Mouse (Mus musculus) hindbrain, embryonic 13.5 days (tissue): ENCODE measurements around the gene Rab42. TPM values are rescaled to one million over a fixed set of nuclear protein-coding genes. Genes with fewer than 3 reads are reported as not detected.
"Not testable (repeated sequence)": the region's sequence is repeated elsewhere in the genome, so short reads cannot be mapped to it uniquely, and the experiment has no call there.

Experiments used
- ATAC-seq: fragments of 200-750 bp; cut with Nextera tagmentation; 2 replicates; pipeline ENCODE4 v1.8.0; 2017; ENCODE audit warnings: moderate TSS enrichment; ENCODE audit not compliant: low FRiP score
- H3K27ac ChIP-seq: fragments of 300-500 bp; sonication (generic); 2 replicates; pipeline ENCODE4 v1.5.1; 2015; ENCODE audit warnings: inconsistent platforms, mild to moderate bottlenecking, moderate library complexity
- H3K27me3 ChIP-seq: fragments of 300-500 bp; sonication (generic); 2 replicates; pipeline ENCODE4 v1.6.1; 2015; ENCODE audit warnings: mild to moderate bottlenecking, inconsistent platforms
- H3K36me3 ChIP-seq: fragments of 300-500 bp; sonication (generic); 2 replicates; pipeline ENCODE4 v1.6.1; 2015; ENCODE audit warnings: mild to moderate bottlenecking, inconsistent platforms
- H3K4me1 ChIP-seq: fragments of 300-500 bp; sonication (generic); replicated peaks from 2 replicates; pipeline ENCODE4 v1.6.1; 2015; ENCODE audit warnings: inconsistent platforms
- H3K4me2 ChIP-seq: fragments of 300-500 bp; sonication (generic); 2 replicates; pipeline ENCODE4 v1.6.1; 2015; ENCODE audit warnings: inconsistent platforms, mild to moderate bottlenecking, moderate library complexity
- H3K4me3 ChIP-seq: fragments of 300-500 bp; sonication (generic); 2 replicates; pipeline ENCODE4 v1.5.1; 2015; ENCODE audit warnings: mild to moderate bottlenecking, inconsistent platforms
- H3K9ac ChIP-seq: fragments of 300-500 bp; sonication (generic); 2 replicates; pipeline ENCODE4 v1.6.1; 2015; ENCODE audit warnings: mild to moderate bottlenecking, inconsistent platforms
- H3K9me3 ChIP-seq: fragments of 300-500 bp; sonication (generic); 2 replicates; pipeline ENCODE4 v1.6.1; 2016; ENCODE audit warnings: inconsistent platforms
- WGBS: fragments of 180-500 bp; shearing (Covaris S2); methylation state at CpG from one replicate; pipeline ENCODE4 v1.1.7; 2015; 5-methylcytosine and 5-hydroxymethylcytosine counted together
- polyA plus RNA-seq: library from polyadenylated mRNA; unstranded; fragments of >200 nt; fragmentation: Nextera tagmentation; extraction: Ambion mirVana; gene quantifications from 2 replicates; pipeline ENCODE4 v1.2.1, GENCODE M21; 2015

Gene Rab42
- polyA plus RNA-seq, 1 experiment from 2014 or later: 0.84 TPM

DNA sequence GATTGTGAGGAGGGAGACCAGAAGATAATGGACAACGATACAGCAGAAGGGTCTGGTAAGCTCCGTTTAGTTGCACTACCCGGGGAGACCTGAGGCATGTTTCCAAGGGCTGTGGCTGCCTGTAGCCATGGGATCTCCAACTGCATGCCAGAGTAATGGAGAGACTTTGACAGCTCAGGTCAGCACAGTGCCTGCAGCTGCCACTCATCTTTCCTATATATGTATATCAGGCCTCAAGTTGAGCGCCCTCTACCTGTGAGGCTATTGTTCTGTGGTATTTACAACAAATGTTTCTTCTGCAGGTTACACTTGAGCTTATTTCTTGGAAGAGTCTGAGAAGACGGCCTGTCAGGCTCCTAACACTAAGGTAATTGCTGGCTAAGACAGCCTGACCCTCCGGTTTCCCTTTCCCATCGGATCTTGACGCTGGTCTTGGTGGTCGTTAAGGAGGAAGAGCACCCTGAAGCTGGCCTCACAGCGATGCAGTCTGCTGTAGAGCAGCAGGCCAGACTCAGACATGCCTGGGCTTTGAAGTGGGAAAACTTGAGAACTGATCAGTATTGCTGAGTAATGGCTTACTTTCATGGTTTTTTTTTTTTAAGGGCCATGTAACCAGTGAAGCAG is 6.8 kb upstream of the Rab42 start:
- ATAC-seq: no peak

DNA sequence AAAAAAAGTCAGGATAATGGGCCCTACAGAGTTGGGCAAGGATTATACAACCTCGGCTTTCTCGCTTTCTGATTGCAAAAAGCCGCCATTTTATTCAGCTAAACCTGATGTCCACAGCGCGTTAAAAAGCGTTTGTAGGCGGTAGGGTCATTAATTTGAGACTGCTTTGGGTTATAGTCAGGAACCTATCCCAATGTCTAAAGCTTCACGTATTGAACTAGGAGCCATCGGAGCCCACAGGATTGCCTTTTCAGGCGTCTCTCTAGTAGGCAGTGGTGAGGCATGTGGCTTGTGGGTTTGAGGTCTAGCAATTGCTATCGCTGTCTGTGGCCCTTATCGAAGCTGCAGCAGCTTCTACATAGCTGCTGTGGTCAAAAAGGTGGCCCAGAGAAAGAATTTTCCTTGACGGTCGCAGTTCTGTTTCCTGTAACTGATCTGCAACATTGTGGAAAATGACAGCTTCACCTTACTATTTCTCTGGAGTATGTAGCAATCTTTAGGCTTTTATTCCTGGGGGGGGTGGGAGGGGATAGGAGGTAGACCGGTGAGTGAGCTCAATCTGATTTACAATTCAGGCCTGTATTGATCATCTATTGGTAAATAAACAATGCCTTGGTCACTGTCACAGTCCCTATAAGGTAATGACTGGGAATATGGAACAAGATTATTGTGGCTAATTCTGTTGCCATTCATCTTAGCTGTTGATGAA is 6.1 kb upstream of the Rab42 start:
- ATAC-seq: no peak
- under 1% methylated on average over 15 of the region's 15 CpGs for WGBS

More for the DNA sequence above, 6.8 kb upstream of the Rab42 start:
- Histone ChIP-seq H3K4me1 (peaks cover 15% of the 10 kb centered on the region), H3K27ac (peak overlapping the region; percentile 91), H3K27me3 (no peaks in the 10 kb centered on the region), H3K4me3 (peak overlapping the region; percentile 60), H3K9ac (peak overlapping the region; percentile 87), H3K36me3 (peaks cover 46% of the 10 kb centered on the region), H3K9me3 (no peaks in the 10 kb centered on the region), H3K4me2 (peak overlapping the region; percentile 81)
- WGBS: 29% methylated on average over 10 of the region's 10 CpGs

DNA sequence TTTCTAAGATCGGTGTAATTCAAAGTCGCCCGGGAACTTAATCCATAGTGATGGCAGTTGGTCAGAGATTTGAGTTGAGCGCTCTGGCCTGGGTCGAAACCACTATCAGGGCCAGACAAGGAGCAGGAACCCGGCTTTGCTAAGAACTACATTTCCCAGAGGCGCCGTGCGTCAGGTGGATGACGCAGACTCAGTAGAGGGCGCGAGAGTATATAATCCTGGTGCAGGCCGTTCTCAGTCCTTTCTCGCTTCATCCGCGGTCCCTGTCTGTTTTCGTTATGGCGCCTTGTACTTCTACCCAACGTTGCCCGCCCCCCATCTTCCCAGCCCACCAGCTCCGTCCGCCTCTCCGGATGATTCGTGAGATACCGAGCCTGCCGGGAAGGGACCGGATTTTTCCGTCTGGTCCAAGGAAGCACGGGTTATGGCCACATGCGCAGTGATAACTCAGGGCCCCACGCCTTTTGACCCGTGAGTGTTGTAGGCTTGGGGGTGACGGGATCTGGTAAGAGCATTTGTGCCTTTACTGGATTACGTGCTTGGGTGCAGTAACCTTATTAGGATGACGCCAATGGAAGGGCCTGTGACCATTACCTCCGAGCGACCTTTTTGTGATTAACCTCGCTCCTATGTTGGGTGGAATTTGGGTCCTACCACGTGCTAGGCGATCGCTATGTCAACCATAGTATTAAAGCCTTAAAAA is 5.4 kb upstream of the Rab42 start:
- Histone ChIP-seq H3K9ac (peak overlapping the region; percentile 87), H3K36me3 (peaks cover 37% of the 10 kb centered on the region), H3K9me3 (no peaks in the 10 kb centered on the region), H3K27ac (peak overlapping the region; percentile 91), H3K4me3 (peak overlapping the region; percentile 60), H3K4me1 (peaks cover 15% of the 10 kb centered on the region), H3K4me2 (peak overlapping the region; percentile 81), H3K27me3 (no peaks in the 10 kb centered on the region)
- ATAC-seq: peak; percentile 94
- 2% methylated on average over 41 of the region's 41 CpGs for WGBS

More for the DNA sequence above, 6.1 kb upstream of the Rab42 start:
- peak overlapping the region; percentile 87 for H3K9ac ChIP-seq
- peak overlapping the region; percentile 60 for H3K4me3 ChIP-seq
- no peaks in the 10 kb centered on the region for H3K27me3 ChIP-seq
- H3K4me2 ChIP-seq: peak overlapping the region; percentile 81
- H3K4me1 ChIP-seq: peaks cover 15% of the 10 kb centered on the region
- H3K36me3 ChIP-seq: peaks cover 45% of the 10 kb centered on the region
- peak overlapping the region; percentile 91 for H3K27ac ChIP-seq
- no peaks in the 10 kb centered on the region for H3K9me3 ChIP-seq

DNA sequence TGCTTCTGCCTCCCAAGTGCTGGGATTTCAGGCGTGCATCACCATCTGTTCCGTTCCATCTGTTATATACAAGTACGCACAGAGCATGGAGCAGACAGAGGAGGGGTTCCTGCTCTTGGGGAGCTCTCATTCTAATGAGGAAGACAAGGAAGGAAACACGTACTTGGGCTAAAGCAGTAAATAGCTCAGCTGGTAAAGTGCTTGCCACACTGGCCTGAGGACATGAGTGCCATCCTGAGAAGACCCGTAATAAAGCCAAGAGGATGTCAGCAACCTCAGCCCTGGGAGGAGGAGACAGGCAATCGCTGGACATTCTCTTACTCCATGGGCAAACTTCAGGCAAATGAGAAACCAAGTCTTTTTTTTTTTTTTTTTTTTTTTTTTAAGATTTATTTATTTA is 2.8 kb upstream of the Rab42 start:
- ATAC-seq: no peak
- 86% methylated on average over 6 of the region's 6 CpGs for WGBS
- Histone ChIP-seq H3K4me2 (no peak overlapping the region), H3K9me3 (no peaks in the 10 kb centered on the region), H3K9ac (no peak overlapping the region), H3K36me3 (peaks cover 13% of the 10 kb centered on the region), H3K27ac (no peak overlapping the region), H3K4me1 (peaks cover 20% of the 10 kb centered on the region), H3K27me3 (no peaks in the 10 kb centered on the region), H3K4me3 (no peak overlapping the region)

DNA sequence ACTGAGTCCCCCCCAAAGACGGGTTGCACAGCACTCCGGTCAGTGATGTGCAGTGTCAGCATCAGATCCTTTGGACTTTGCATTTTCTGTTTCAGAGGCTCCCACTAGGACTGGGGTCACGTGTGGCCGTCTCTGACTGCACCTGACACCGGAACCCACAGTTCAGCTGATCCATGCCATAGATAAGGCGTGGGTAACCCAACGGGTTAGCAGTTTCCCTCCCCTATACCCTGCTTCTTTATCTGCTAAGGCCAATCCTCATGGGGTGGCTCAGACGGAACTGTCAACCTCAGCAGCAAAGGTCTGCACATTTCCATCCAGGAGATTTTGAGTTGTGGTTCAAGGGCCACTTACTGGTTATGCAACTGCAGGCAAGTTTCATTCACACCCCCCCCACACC is 2.1 kb upstream of the Rab42 start:
- Histone ChIP-seq H3K9me3 (no peaks in the 10 kb centered on the region), H3K4me2 (no peak overlapping the region), H3K9ac (no peak overlapping the region), H3K4me3 (no peak overlapping the region), H3K27me3 (no peaks in the 10 kb centered on the region), H3K36me3 (peaks cover 6% of the 10 kb centered on the region), H3K27ac (no peak overlapping the region), H3K4me1 (peaks cover 16% of the 10 kb centered on the region)
- 88% methylated on average over 8 of the region's 8 CpGs for WGBS
- ATAC-seq: no peak

DNA sequence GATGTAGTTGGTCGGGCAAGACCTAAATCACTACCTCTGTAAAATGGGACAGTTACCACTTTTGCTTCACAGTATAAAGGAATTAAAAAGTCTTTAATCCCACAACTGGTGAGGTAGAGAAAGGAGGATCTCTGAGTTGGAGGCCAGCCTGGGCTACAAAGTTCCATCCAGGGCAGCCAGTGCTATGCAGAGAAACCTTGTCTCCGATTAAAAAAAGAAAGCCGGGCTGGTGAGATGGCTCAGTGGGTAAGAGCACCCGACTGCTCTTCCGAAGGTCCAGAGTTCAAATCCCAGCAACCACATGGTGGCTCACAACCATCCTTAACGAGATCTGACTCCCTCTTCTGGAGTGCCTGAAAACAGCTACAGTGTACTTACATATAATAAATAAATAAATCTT is 299 bp upstream of the Rab42 start:
- H3K4me2 ChIP-seq: peak overlapping the region; percentile 60
- WGBS: 43% methylated on average over 6 of the region's 6 CpGs

DNA sequence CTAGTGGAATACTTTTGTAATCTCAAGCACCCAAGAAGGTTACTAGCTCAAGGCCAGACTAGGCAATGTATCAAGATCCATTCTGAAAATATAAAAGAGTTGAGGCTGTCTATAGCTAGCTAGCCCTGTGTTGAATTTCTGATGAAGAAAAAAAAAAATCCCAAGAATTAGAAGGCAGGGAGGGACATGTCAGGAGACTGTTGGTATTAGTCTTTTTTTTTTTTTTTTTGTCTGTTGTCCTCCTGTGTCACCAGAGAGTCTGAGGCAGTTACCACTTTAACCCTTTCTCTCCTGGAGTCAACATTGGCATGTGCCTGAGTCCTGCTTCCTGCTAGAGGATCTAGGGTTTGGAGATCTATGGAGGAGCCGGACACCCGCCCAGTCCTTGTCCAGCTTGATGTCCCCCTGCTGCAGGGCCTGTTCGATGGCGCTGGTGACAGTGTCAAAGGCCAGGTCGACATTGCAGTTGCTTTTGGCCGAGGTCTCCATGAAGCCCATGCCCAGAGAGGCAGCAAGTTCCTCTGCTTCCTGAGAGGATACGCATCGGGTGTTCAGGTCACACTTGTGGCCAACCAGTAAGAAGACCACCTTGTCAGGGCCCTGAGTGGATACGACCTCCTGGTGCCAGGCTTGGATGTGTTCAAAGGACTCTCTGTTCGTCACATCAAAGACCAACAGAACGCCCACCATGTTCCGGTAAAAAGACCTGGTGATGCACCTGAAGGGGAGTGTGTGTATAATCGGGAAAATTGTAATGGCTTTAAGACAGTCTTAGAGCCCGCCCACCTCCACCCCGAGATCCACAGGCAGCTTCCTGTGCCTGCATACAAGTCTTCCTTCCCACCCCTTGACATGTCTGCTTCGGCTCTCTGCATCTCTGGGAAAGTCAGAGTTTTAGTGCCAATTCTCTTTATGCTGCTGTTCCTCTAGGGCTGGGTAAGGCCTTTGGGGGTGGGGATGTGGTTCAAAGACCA is 933 bp downstream of the Rab42 start:
- Histone ChIP-seq H3K4me1 (peaks cover 5% of the 10 kb centered on the region; the same call in 1 of the 2 replicates), H3K27ac (no peak overlapping the region; the same call in 1 of the 2 replicates), H3K4me2 (peak overlapping the region; percentile 60), H3K36me3 (no peaks in the 10 kb centered on the region), H3K9me3 (no peaks in the 10 kb centered on the region), H3K4me3 (peak overlapping the region; percentile 45), H3K27me3 (no peaks in the 10 kb centered on the region), H3K9ac (peak overlapping the region; percentile 71; the same call in 1 of the 2 replicates)
- WGBS: 74% methylated on average over 16 of the region's 16 CpGs
- 0 out of 2 replicates have a peak, but pooled peaks have one; percentile 17 for ATAC-seq

More for the DNA sequence above, 299 bp upstream of the Rab42 start:
- H3K27me3 ChIP-seq, H3K36me3 ChIP-seq, H3K27ac ChIP-seq, ATAC-seq, H3K4me1 ChIP-seq, H3K9me3 ChIP-seq: not testable (repeated sequence)
- Histone ChIP-seq H3K9ac (peak overlapping the region; percentile 71), H3K4me3 (peak overlapping the region; percentile 45)

DNA sequence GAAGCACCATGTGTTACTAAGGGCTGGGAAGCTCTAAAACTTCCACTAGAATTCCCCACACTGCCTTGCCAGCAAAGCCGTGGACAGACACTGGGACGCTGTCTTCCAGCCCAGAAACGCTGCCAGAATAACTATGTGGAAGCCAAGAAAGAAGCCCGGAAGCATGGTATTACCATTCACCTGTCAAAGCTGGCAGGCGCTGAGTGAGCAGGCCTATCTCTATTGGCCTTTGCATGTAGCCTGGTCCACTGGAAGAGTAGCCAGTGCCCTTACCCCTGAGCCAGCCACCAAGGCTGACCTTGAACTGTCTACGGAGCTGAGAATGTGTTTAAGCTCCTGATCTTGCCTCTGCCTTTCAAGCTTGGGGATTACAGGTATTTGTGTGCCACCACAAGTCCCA is 1.7 kb downstream of the Rab42 start:
- 87% methylated on average over 6 of the region's 6 CpGs for WGBS
- no peaks in the 10 kb centered on the region for H3K27me3 ChIP-seq
- ATAC-seq: no peak
- no peak overlapping the region for H3K4me3 ChIP-seq
- H3K4me2 ChIP-seq: no peak overlapping the region
- no peaks in the 10 kb centered on the region for H3K9me3 ChIP-seq
- H3K27ac ChIP-seq: no peak overlapping the region
- no peaks in the 10 kb centered on the region for H3K36me3 ChIP-seq
- peaks cover 5% of the 10 kb centered on the region; the same call in 1 of the 2 replicates for H3K4me1 ChIP-seq
- no peak overlapping the region for H3K9ac ChIP-seq

DNA sequence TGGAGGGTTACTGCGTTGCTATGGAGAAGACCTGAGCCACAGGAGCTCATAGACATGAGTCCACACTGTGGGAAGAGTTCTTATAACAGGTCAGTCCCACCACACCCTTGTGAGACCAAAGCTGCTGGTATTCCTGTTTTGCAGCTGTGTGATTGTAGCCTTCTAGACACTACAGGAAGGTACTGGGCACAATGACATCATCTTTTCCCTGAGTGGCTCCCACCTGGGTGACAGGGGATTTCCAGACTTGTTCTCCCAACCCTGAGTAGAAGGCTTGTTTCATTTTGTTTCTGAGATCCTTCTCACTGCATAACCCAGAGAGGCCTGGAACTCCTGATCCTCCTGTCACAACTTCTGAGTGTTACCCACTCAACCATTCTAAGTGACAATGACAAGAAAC is 3.3 kb downstream of the Rab42 start:
- Histone ChIP-seq H3K27ac (no peak overlapping the region), H3K36me3 (0 out of 2 replicates have a peak, but pooled peaks cover 5% of the 10 kb centered on the region), H3K9me3 (no peaks in the 10 kb centered on the region), H3K27me3 (no peaks in the 10 kb centered on the region), H3K4me1 (peaks cover 5% of the 10 kb centered on the region; the same call in 1 of the 2 replicates), H3K4me2 (no peak overlapping the region), H3K9ac (no peak overlapping the region), H3K4me3 (no peak overlapping the region)
- ATAC-seq: no peak
- 97% methylated on average over 1 of the region's 1 CpGs for WGBS

DNA sequence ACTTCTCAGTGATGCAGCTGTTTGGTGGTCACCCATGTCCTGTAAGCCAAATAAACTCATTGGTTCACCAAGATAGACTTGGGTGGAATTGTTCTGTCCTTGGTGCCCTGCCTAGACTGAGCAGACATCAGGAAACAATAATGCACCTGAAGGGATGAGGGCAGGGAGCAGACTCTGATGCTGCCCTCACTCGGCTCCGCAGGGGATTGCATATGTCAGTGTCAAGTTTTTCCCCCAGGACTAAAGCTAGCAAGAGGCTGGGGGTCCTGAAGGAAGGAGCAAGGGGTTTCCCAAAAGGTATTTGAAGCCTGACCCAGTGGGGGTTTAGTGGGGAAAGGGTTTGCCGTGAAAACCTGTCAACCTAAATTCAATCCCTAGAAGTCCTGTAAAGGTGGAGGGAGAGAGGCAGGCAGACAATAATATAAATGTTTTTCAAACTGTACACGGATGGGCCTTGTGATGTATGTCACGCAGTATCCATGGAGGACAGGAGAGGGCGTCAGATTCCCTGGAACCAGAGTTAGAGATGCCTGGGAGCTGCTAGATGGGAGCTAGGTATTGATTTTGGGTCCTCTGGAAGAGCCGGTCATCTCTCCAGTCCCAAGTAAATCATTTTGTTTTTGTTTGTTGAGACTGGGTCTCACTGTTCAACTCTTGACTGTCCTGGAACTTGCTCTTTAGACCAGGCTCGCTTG is 7.3 kb downstream of the Rab42 start:
- Histone ChIP-seq H3K36me3 (peaks cover 38% of the 10 kb centered on the region), H3K27me3 (no peaks in the 10 kb centered on the region), H3K9ac (no peak overlapping the region; the same call in 1 of the 2 replicates), H3K4me2 (no peak overlapping the region), H3K4me3 (no peak overlapping the region), H3K27ac (no peak overlapping the region), H3K9me3 (no peaks in the 10 kb centered on the region), H3K4me1 (no peaks in the 10 kb centered on the region)
- no peak for ATAC-seq
- 45% methylated on average over 8 of the region's 8 CpGs for WGBS

DNA sequence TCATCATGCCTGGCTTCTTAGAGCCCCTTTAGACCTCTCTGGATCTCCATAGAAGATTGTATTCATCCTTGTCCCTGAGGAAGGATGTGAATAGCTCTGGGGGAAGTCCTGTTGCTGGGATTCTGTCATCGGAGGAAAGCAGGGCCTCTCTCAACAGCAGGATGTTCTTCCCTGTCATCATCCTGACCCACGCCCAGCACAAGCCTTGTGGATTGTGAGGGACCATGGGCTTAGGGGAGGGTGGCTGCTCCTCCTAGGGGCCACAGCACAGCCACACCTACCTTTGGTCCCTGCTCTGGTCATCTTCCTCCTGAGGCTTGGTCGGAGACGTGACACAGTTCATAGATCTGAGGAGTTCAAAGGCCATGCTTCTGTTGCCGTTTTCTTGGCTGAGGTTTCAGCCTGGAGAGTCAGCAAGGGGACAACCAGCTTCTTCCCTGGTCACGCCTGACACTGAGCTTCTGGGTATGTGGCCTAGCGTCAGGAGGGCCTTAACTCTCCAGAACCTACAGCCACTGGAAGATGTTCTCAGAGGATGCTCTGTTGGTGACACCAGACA is 9.4 kb downstream of the Rab42 start:
- 0 out of 2 replicates have a peak overlapping the region, but pooled peaks have one; percentile 29 for H3K9ac ChIP-seq
- 87% methylated on average over 7 of the region's 7 CpGs for WGBS
- ATAC-seq: no peak

More for the DNA sequence above, 9.4 kb downstream of the Rab42 start:
- H3K4me2 ChIP-seq: no peak overlapping the region
- H3K27ac ChIP-seq: no peak overlapping the region
- peaks cover 53% of the 10 kb centered on the region for H3K36me3 ChIP-seq
- H3K4me3 ChIP-seq: no peak overlapping the region
- no peaks in the 10 kb centered on the region for H3K9me3 ChIP-seq
- no peaks in the 10 kb centered on the region for H3K4me1 ChIP-seq
- H3K27me3 ChIP-seq: no peaks in the 10 kb centered on the region
